Mouse (Mus musculus) midbrain, embryonic 15.5 days (tissue): ENCODE results near the gene Myo1d. TPM values are rescaled to one million over a fixed set of nuclear protein-coding genes. Genes with fewer than 3 reads are reported as not detected.

Experiments
- ATAC-seq: fragments of 200-750 bp; cut with Nextera tagmentation; replicated peaks from 2 replicates; pipeline ENCODE4 v1.8.0; 2017; ENCODE audit warnings: moderate TSS enrichment
- H3K27ac ChIP-seq: fragments of 300-500 bp; sonication (generic); 2 replicates; pipeline ENCODE4 v1.5.1; 2015; ENCODE audit warnings: mild to moderate bottlenecking, inconsistent platforms
- H3K27me3 ChIP-seq: fragments of 300-500 bp; sonication (generic); replicated peaks from 2 replicates; pipeline ENCODE4 v1.6.1; 2015; ENCODE audit warnings: inconsistent platforms
- H3K36me3 ChIP-seq: fragments of 300-500 bp; sonication (generic); replicated peaks from 2 replicates; pipeline ENCODE4 v1.6.1; 2015; ENCODE audit warnings: inconsistent platforms
- H3K4me1 ChIP-seq: fragments of 300-500 bp; sonication (generic); 2 replicates; pipeline ENCODE4 v1.6.1; 2015; ENCODE audit warnings: inconsistent platforms
- H3K4me2 ChIP-seq: fragments of 300-500 bp; sonication (generic); 2 replicates; pipeline ENCODE4 v1.6.1; 2015; ENCODE audit warnings: inconsistent platforms, mild to moderate bottlenecking, moderate library complexity
- H3K4me3 ChIP-seq: fragments of 300-500 bp; sonication (generic); 2 replicates; pipeline ENCODE4 v1.5.1; 2015; ENCODE audit warnings: mild to moderate bottlenecking, inconsistent platforms
- H3K9ac ChIP-seq: fragments of 300-500 bp; sonication (generic); 2 replicates; pipeline ENCODE4 v1.6.1; 2015; ENCODE audit warnings: mild to moderate bottlenecking, inconsistent platforms
- H3K9me3 ChIP-seq: fragments of 300-500 bp; sonication (generic); 2 replicates; pipeline ENCODE4 v1.6.1; 2016; ENCODE audit warnings: inconsistent platforms
- WGBS: fragments of 180-500 bp; shearing (Covaris S2); methylation state at CpG from one replicate; pipeline ENCODE4 v1.1.7; 2015; ENCODE audit warnings: mixed read lengths; 5-methylcytosine and 5-hydroxymethylcytosine counted together
- polyA plus RNA-seq: library from polyadenylated mRNA; unstranded; fragments of >200 nt; fragmentation: Nextera tagmentation; extraction: Ambion mirVana; gene quantifications from 2 replicates; pipeline ENCODE4 v1.2.1, GENCODE M21; 2015

Gene Myo1d
- polyA plus RNA-seq, 1 experiment from 2014 or later: 2.7 TPM

- H3K4me2 ChIP-seq: no peak overlapping the region
- H3K27ac ChIP-seq: no peak overlapping the region
- no peak for ATAC-seq
- no peaks in the 10 kb centered on the region for H3K27me3 ChIP-seq
- no peaks in the 10 kb centered on the region for H3K4me1 ChIP-seq
- no peak overlapping the region for H3K4me3 ChIP-seq
- H3K9me3 ChIP-seq: no peaks in the 10 kb centered on the region
- H3K36me3 ChIP-seq: no peaks in the 10 kb centered on the region
- WGBS: 88% methylated on average over 10 of the region's 10 CpGs
- H3K9ac ChIP-seq: no peak overlapping the region
Measured at GRCm38 (mm10) chr11:80628992-80629865, 150.6 kb downstream of the Myo1d start.

GRCm38 (mm10) chr11:80628581-80628980, 151.2 kb downstream of the Myo1d start:
- ATAC-seq: no peak
- Histone ChIP-seq H3K27me3 (no peaks in the 10 kb centered on the region), H3K27ac (no peak overlapping the region)

GRCm38 (mm10) chr11:80623038-80623380, 156.8 kb downstream of the Myo1d start:
- 0 out of 2 replicates have a peak overlapping the region, but pooled peaks have one; percentile 11 for H3K9ac ChIP-seq
- H3K4me2 ChIP-seq: peak overlapping the region; percentile 44
- H3K4me1 ChIP-seq: peaks cover 21% of the 10 kb centered on the region
- H3K36me3 ChIP-seq: no peaks in the 10 kb centered on the region
- 2% methylated on average over 7 of the region's 7 CpGs for WGBS
- H3K4me3 ChIP-seq: peak overlapping the region; percentile 11
- no peaks in the 10 kb centered on the region for H3K27me3 ChIP-seq
- peak; percentile 86 for ATAC-seq
- peak overlapping the region; percentile 96 for H3K27ac ChIP-seq
- H3K9me3 ChIP-seq: no peaks in the 10 kb centered on the region

More at GRCm38 (mm10) chr11:80628581-80628980, 151.2 kb downstream of the Myo1d start:
- H3K9me3 ChIP-seq: no peaks in the 10 kb centered on the region
- H3K9ac ChIP-seq: no peak overlapping the region
- 94% methylated on average over 4 of the region's 4 CpGs for WGBS
- H3K4me3 ChIP-seq: no peak overlapping the region
- no peaks in the 10 kb centered on the region for H3K36me3 ChIP-seq
- H3K4me2 ChIP-seq: no peak overlapping the region
- H3K4me1 ChIP-seq: peaks cover 3% of the 10 kb centered on the region; the same call in 1 of the 2 replicates

GRCm38 (mm10) chr11:80622233-80623037, 157.4 kb downstream of the Myo1d start:
- H3K9ac ChIP-seq: 0 out of 2 replicates have a peak overlapping the region, but pooled peaks have one; percentile 11
- no peaks in the 10 kb centered on the region for H3K27me3 ChIP-seq
- H3K36me3 ChIP-seq: no peaks in the 10 kb centered on the region
- H3K4me2 ChIP-seq: peak overlapping the region; percentile 44
- H3K9me3 ChIP-seq: no peaks in the 10 kb centered on the region
- 1% methylated on average over 11 of the region's 11 CpGs for WGBS
- peaks cover 21% of the 10 kb centered on the region for H3K4me1 ChIP-seq
- ATAC-seq: peak; percentile 92
- H3K27ac ChIP-seq: peak overlapping the region; percentile 96
- peak overlapping the region; percentile 11 for H3K4me3 ChIP-seq

GRCm38 (mm10) chr11:80614949-80615725, 164.7 kb downstream of the Myo1d start:
- Histone ChIP-seq H3K4me1 (peaks cover 14% of the 10 kb centered on the region), H3K4me3 (no peak overlapping the region), H3K4me2 (no peak overlapping the region), H3K9me3 (no peaks in the 10 kb centered on the region), H3K9ac (no peak overlapping the region), H3K27me3 (no peaks in the 10 kb centered on the region), H3K36me3 (no peaks in the 10 kb centered on the region), H3K27ac (peak overlapping the region; percentile 72)
- 27% methylated on average over 6 of the region's 6 CpGs for WGBS
- peak; percentile 58; the same call in 1 of the 2 replicates for ATAC-seq

GRCm38 (mm10) chr11:80614418-80614817, 165.4 kb downstream of the Myo1d start:
- no peak for ATAC-seq
- 35% methylated on average over 5 of the region's 5 CpGs for WGBS
- Histone ChIP-seq H3K27ac (peak overlapping the region; percentile 72), H3K36me3 (no peaks in the 10 kb centered on the region), H3K4me1 (peaks cover 14% of the 10 kb centered on the region), H3K9me3 (no peaks in the 10 kb centered on the region), H3K9ac (no peak overlapping the region), H3K4me2 (no peak overlapping the region), H3K27me3 (no peaks in the 10 kb centered on the region), H3K4me3 (no peak overlapping the region)

- no peak for ATAC-seq
- Histone ChIP-seq H3K27me3 (no peaks in the 10 kb centered on the region), H3K9ac (no peak overlapping the region), H3K9me3 (no peaks in the 10 kb centered on the region), H3K36me3 (no peaks in the 10 kb centered on the region), H3K4me1 (peaks cover 14% of the 10 kb centered on the region), H3K27ac (no peak overlapping the region), H3K4me2 (no peak overlapping the region), H3K4me3 (no peak overlapping the region)
- 31% methylated on average over 6 of the region's 6 CpGs for WGBS
Measured at GRCm38 (mm10) chr11:80613534-80613933, 166.3 kb downstream of the Myo1d start.

GRCm38 (mm10) chr11:80602707-80603441, 177.0 kb downstream of the Myo1d start:
- under 1% methylated on average over 24 of the region's 24 CpGs for WGBS
- peak; percentile 87 for ATAC-seq

GRCm38 (mm10) chr11:80602041-80602458, 177.8 kb downstream of the Myo1d start:
- 9% methylated on average over 8 of the region's 8 CpGs for WGBS
- Histone ChIP-seq H3K9ac (no peak overlapping the region), H3K4me3 (0 out of 2 replicates have a peak overlapping the region, but pooled peaks have one; percentile 20)

More at GRCm38 (mm10) chr11:80602707-80603441, 177.0 kb downstream of the Myo1d start:
- Histone ChIP-seq H3K9me3 (no peaks in the 10 kb centered on the region), H3K36me3 (no peaks in the 10 kb centered on the region), H3K4me3 (peak overlapping the region; percentile 20), H3K27ac (peak overlapping the region; percentile 91), H3K4me1 (peaks cover 24% of the 10 kb centered on the region), H3K4me2 (peak overlapping the region; percentile 55), H3K9ac (peak overlapping the region; percentile 43), H3K27me3 (no peaks in the 10 kb centered on the region)

GRCm38 (mm10) chr11:80601040-80601864, 178.6 kb downstream of the Myo1d start:
- no peaks in the 10 kb centered on the region for H3K9me3 ChIP-seq
- H3K9ac ChIP-seq: no peak overlapping the region
- no peaks in the 10 kb centered on the region for H3K27me3 ChIP-seq
- peak overlapping the region; percentile 91 for H3K27ac ChIP-seq
- H3K4me3 ChIP-seq: no peak overlapping the region
- no peak overlapping the region for H3K4me2 ChIP-seq
- no peaks in the 10 kb centered on the region for H3K36me3 ChIP-seq
- ATAC-seq: no peak
- H3K4me1 ChIP-seq: peaks cover 24% of the 10 kb centered on the region
- WGBS: 76% methylated on average over 20 of the region's 20 CpGs

More at GRCm38 (mm10) chr11:80602041-80602458, 177.8 kb downstream of the Myo1d start:
- Histone ChIP-seq H3K4me1 (peaks cover 24% of the 10 kb centered on the region), H3K4me2 (peak overlapping the region; percentile 55), H3K27me3 (no peaks in the 10 kb centered on the region), H3K9me3 (no peaks in the 10 kb centered on the region), H3K27ac (peak overlapping the region; percentile 91), H3K36me3 (no peaks in the 10 kb centered on the region)
- peak; percentile 65; the same call in 1 of the 2 replicates for ATAC-seq
